Mouse (Mus musculus) layer of hippocampus, adult 2 months (tissue): ENCODE measurements around the gene Pik3c2b. TPM values are rescaled to one million over a fixed set of nuclear protein-coding genes. Genes with fewer than 3 reads are reported as not detected.

Experiments
- DNase-seq, 2 experiments: peaks; one replicate each; pipeline ENCODE4 v3.0.0; 2022; ENCODE audit warnings: low spot score in 2 of 2
- H3K27ac ChIP-seq: fragments of 200-600 bp; 2 replicates; pipeline ENCODE4 v1.8.1; 2022
- H3K4me3 ChIP-seq: fragments of 200-600 bp; 2 replicates; pipeline ENCODE4 v1.8.1; 2022; ENCODE audit warnings: mild to moderate bottlenecking
- CTCF ChIP-seq: fragments of 200-600 bp; conservative IDR thresholded peaks from 2 replicates; pipeline ENCODE4 v1.8.1; 2022; ENCODE audit warnings: antibody characterized with exemption, mild to moderate bottlenecking, moderate library complexity
- total RNA-seq, 2 experiments: library from RNA; stranded (reverse); gene quantifications; 2 replicates each; pipeline ENCODE4 v1.2.3; 2021

Gene Pik3c2b
- total RNA-seq, 2 experiments from 2014 or later: 13.7 to 15.5 TPM

GRCm38 (mm10) chr1:133080717-133081116 lies 35.2 kb downstream of the Pik3c2b start:
- DNase-seq: no peak
- Histone ChIP-seq H3K4me3 (no peak overlapping the region), H3K27ac (no peak overlapping the region)
- no peak for TF ChIP-seq CTCF

GRCm38 (mm10) chr1:133083003-133083546 lies 37.6 kb downstream of the Pik3c2b start:
- DNase-seq: no peak
- no peak for TF ChIP-seq CTCF
- Histone ChIP-seq H3K4me3 (no peak overlapping the region), H3K27ac (no peak overlapping the region)

- DNase-seq: no peak
- no peak overlapping the region for H3K4me3 ChIP-seq
- no peak for TF ChIP-seq CTCF
- H3K27ac ChIP-seq: no peak overlapping the region
Observed at GRCm38 (mm10) chr1:133083942-133084625, 38.6 kb downstream of the Pik3c2b start.

DNA sequence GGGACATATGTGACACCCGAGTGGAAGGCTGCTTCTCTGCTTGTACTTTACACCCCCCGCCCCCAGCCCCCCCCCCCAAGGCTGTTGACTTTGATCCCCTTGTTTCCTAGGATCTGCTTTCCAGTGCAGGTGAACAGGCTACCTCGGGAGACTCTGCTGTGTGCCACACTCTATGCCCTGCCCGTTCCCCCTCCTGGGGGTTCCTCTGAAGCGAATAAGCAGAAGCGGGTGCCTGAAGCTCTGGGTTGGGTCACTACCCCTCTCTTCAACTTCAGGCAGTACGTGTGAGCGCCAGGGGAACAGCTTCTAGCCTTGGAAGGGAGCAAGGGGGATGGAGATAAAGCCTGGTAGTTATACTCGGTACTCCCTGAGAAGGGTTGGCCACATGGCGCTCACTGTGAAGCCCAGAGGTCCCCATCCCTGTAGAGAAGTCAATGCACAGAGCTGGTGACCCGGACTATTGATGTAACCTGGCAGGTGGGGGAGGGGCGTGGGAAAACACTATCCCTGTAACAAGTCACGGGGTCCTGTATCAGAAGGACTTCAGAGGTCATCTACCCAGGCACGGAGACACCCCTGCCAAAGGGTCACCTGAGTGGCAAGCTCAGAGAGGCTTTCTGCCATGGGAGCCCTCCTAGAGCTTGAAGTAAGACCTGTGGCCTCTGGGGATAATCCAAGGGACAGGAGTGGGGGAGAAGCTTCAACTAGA lies 39.4 kb downstream of the Pik3c2b start:
- no peak for TF ChIP-seq CTCF
- H3K27ac ChIP-seq: no peak overlapping the region
- no peak overlapping the region for H3K4me3 ChIP-seq
- DNase-seq: no peak

GRCm38 (mm10) chr1:133085417-133085742 lies 39.9 kb downstream of the Pik3c2b start:
- no peak for TF ChIP-seq CTCF
- H3K4me3 ChIP-seq: no peak overlapping the region
- H3K27ac ChIP-seq: no peak overlapping the region
- DNase-seq: no peak

DNA sequence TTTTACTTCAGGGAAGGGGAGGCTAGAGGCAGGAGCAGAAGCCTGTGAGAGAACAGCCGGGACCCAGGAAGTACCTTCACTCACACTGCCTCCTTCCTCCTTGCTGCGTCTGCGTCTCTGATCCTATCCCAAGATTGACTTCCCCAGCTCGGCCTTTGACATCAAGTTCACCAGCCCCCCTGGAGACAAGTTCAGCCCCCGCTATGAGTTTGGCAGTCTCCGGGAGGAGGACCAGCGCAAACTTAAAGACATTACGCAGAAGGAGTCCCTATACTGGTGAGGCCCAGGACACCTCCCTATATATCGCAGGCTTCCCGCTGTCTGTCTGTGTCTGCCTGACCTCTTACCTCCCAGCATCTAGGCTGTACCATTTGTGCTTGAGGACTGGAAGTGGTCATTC lies 41.3 kb downstream of the Pik3c2b start:
- Histone ChIP-seq H3K4me3 (no peak overlapping the region), H3K27ac (no peak overlapping the region)
- no peak for TF ChIP-seq CTCF
- DNase-seq: no peak

DNA sequence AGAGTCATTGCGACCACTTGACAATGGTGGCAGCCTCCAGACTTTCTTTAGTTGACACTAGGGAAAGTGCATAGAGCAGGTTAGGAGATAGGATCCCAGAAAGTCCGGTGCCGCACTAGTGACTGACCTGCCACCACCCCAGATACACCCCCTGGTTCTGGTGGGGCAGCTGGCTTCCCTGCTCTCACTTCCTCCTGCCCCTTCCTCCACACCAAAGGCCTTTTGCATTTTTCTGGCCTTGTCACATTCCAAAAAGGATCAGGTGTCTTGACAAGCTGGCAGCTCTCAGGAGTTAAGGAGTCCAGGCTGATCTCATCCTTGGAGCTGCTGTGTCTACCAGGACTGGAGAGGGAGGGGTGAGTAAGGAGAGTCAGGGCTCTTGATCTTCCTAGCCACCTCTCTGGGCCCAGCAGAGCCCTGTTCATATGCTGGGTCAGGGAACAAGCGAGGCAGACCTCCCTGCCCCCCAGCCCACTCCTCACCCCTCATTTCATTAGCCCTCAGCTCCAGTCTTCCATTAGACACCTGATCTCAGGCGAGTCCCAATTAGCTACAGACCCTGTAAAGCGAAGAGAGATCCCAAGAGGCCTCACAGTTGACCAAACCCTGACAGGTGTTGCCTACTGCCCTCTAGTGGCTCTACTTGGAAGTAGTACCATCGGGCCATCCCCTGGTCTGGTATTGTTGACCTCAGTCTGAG lies 41.9 kb downstream of the Pik3c2b start:
- TF ChIP-seq CTCF: peak; percentile 84
- Histone ChIP-seq H3K4me3 (no peak overlapping the region), H3K27ac (no peak overlapping the region)
- DNase-seq: peak in 1 of 2 experiments; percentile 57

DNA sequence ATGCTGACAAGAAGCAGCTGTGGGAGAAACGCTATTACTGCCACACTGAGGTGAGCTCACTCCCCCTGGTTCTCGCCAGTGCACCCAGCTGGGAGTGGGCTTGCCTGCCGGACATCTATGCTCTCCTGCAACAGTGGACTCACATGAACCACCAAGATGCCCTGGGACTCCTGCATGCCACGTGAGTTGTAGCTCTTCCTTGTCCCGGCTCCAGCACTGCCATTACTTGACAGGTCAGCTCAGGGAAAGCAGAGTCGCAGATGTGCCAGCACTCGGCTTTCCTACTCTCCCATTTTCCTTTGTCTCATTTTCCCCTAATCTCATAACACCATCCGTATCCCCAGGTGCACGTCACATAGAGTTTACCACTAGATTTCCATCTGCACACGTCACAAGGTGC lies 42.7 kb downstream of the Pik3c2b start:
- Histone ChIP-seq H3K4me3 (no peak overlapping the region), H3K27ac (no peak overlapping the region)
- DNase-seq: no peak
- TF ChIP-seq CTCF: no peak

DNA sequence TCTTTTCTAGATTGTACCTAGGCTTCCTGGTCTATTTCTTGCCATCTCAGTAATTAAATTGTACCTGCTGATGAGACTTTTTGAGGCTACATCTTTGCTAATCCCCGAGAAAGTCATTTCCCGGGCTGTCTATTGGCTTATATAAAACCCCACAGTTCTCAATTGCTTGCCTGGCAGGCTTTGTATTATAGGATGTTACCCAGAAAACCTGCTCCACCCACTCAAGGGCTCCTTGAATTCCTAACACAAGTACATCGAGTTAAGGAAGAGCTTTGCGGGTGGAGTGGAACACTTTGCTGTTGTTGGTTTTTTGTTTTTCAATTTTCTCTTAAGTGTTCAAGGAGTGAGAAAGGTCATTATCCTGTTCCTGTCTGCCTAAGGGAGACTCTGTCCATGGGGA lies 43.9 kb downstream of the Pik3c2b start:
- TF ChIP-seq CTCF: no peak
- no peak for DNase-seq
- H3K4me3 ChIP-seq: no peak overlapping the region
- H3K27ac ChIP-seq: no peak overlapping the region

- no peak for TF ChIP-seq CTCF
- DNase-seq: no peak
- Histone ChIP-seq H3K27ac (no peak overlapping the region), H3K4me3 (no peak overlapping the region)
Observed at GRCm38 (mm10) chr1:133090641-133091040, 45.2 kb downstream of the Pik3c2b start.

GRCm38 (mm10) chr1:133091483-133091882 lies 46.0 kb downstream of the Pik3c2b start:
- no peak for TF ChIP-seq CTCF
- no peak overlapping the region for H3K27ac ChIP-seq
- no peak for DNase-seq
- H3K4me3 ChIP-seq: no peak overlapping the region

DNA sequence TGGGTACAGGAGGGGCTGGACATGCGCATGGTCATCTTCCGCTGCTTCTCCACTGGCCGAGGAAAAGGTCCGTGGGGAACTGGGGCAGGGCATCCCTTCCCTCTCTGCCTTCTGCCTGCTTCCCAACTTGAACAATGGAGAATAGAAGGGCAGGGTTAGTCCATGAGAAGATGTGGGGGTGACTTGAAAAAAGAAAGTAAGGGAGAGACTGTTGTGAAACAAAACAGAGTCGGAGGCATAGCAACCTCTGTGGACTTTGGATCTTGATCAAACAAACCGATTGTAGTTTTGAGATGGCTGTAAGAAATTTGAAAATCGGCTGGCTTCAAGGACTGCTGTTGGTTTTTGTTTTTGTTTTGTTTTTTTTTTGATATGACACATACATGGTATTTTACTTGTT lies 48.3 kb downstream of the Pik3c2b start:
- H3K27ac ChIP-seq: no peak overlapping the region
- no peak overlapping the region for H3K4me3 ChIP-seq
- no peak for TF ChIP-seq CTCF
- no peak for DNase-seq
